Mouse (Mus musculus): Measurements from ENCODE around the gene Vmn1r169.
"Not testable (repeated sequence)": the region's sequence is repeated elsewhere in the genome, so short reads cannot be mapped to it uniquely, and the experiment has no call there.

Gene Vmn1r169

DNA sequence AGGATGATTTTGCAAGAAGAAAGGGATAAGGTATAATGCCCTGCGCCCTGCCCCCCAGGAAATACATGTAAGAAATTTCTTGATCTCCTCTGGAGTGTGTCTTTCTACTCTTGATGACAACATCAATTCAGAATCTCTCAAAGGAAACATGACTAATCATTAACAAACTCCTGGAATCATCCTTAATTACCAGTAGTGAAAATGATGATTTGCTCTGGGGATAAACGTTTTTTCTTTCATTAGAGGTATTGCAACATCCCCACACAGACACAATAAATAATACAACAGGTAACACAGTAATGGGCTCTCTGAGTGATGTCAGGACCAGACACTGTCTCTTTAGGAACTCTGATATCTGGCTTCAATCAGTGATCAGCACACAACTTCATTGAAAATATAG, at the start of gene Vmn1r169:
TSS of gene Vmn1r169 (plus strand) at position 301 of the 400 bp plus-strand sequence.
- not testable (repeated sequence) for DNase-seq (ENCODE audit: extremely low spot score, low spot score)

GRCm38 (mm10) chr7:23539432-23539831, 35.9 kb upstream of the Vmn1r169 start, which contains the start of gene Vmn1r168:
Vmn1r168 (plus strand) TSS chr7:23539732.
- not testable (repeated sequence) for DNase-seq (ENCODE audit: extremely low spot score, low spot score)

DNA sequence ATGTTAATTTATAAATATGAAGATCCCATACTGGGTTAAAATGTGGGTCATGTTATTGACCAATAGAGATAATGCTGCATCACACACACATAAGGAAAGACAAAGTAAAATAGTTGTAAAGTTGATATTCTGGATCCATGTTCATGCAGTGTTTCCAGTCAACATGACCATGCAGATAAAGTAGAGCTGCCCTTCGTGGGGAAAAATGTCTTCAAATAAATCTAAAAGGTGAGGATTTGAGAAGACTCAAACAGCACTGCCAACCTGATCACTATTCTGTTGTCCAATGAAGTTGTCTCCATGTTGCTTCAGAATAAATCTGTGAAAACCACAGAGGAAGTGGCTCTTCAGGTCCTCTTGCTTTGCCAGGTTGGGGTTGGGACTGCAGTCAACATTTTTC, 30.5 kb downstream of the Vmn1r169 start, which contains the start of gene Vmn1r170:
TSS of gene Vmn1r170 (plus strand) at position 301 of the 400 bp plus-strand sequence.
- DNase-seq (ENCODE audit: extremely low spot score, low spot score), result not testable (repeated sequence)

Data from neural tube, embryonic 10.5 days (tissue).